In the genomic region with DNA sequence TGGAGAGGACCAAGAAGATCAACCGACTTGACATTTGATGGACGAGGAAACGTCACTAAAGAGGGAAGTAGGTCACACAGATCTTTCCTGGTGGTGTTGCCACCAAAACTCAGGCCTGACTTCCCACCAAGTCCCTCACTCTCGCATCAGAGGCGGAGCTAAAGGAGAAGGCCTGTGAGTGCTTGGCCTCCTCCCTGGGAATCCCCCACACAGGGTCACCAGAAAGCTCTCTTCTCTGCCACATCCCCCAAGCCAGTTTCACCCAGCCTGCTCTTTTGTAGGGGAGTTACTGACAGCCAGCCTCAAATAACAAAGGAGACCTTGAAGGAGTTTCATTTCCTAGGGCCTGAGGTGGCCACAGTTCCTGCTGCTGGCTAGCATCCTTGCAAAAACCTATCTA, we compare ENCODE assay signal across 27 mouse cellular contexts. TPM values are rescaled to one million over a fixed set of nuclear protein-coding genes. Genes with fewer than 3 reads are reported as not detected.
DNase-seq lines count a peak whose midpoint lies in the region; ATAC-seq lines count a peak whose summit lies in the region.
"Had no signal": no experiment of that assay in that cellular context is flagged by ENCODE, and none has a peak within 500 bp of the region (broad histone marks: within the 10 kb centered on the region; RNA-seq: fewer than 3 reads in every experiment).

No protein-coding gene starts in this region.

- H3K36me3 ChIP-seq in kidney, embryonic 14.5 days (ENCODE audit: control insufficient read depth, insufficient read depth, low read length), result no peaks in the 10 kb centered on the region
- H3K36me3 ChIP-seq: embryonic facial prominence, embryonic 12.5 days; limb, embryonic 13.5 days; liver, embryonic 13.5 days had no signal

- H3K9me3 ChIP-seq in kidney, embryonic 14.5 days (ENCODE audit: control insufficient read depth, low read length), result no peaks in the 10 kb centered on the region
- H3K9me3 ChIP-seq: embryonic facial prominence, embryonic 12.5 days; limb, embryonic 13.5 days; liver, embryonic 13.5 days had no signal

- no peak for ATAC-seq in kidney, embryonic 14.5 days (ENCODE audit: low FRiP score, low TSS enrichment)
- ATAC-seq in common myeloid progenitor, adult 5-6 weeks (replicated peaks; ENCODE audit: low read depth, poor library complexity, severe bottlenecking), result peak; percentile 44
- ATAC-seq in megakaryocyte progenitor cell, adult 5-6 weeks (replicated peaks; ENCODE audit: poor library complexity), result 0 out of 2 replicates have a peak, but pooled peaks have one; percentile 44
- ATAC-seq: activated CD4-positive, CD25-positive, alpha-beta regulatory T cell, adult 4 months; CD4-positive, CD25-positive, alpha-beta regulatory T cell, adult 4 months; forebrain, embryonic 14.5 days; hindbrain, embryonic 16.5 days; lung, postnatal 0 days had no signal

- H3K27me3 ChIP-seq in kidney, embryonic 14.5 days (ENCODE audit: control insufficient read depth, insufficient read depth, low read length), result no peaks in the 10 kb centered on the region
- H3K27me3 ChIP-seq: limb, embryonic 13.5 days had no signal

- no peak overlapping the region for H3K4me3 ChIP-seq in kidney, embryonic 14.5 days (ENCODE audit: low read length)
- H3K4me3 ChIP-seq: embryonic facial prominence, embryonic 12.5 days; limb, embryonic 13.5 days; liver, embryonic 13.5 days had no signal

- peaks cover 14% of the 10 kb centered on the region for H3K4me1 ChIP-seq in kidney, embryonic 14.5 days (ENCODE audit: control insufficient read depth, insufficient read depth, low read length)

- H3K4me2 ChIP-seq in kidney, embryonic 14.5 days (replicated peaks; ENCODE audit: low read depth, low read length), result no peak overlapping the region
- H3K4me2 ChIP-seq: embryonic facial prominence, embryonic 12.5 days; limb, embryonic 13.5 days; liver, embryonic 13.5 days had no signal

- peak overlapping the region; percentile 51 for H3K27ac ChIP-seq in kidney, embryonic 14.5 days (ENCODE audit: low read depth, low read length)
- H3K27ac ChIP-seq: embryonic facial prominence, embryonic 12.5 days; limb, embryonic 13.5 days; liver, embryonic 13.5 days; stomach, postnatal 0 days had no signal

- 67% methylated on average over 5 of the region's 5 CpGs for WGBS in kidney, embryonic 14.5 days

- 0 out of 2 replicates have a peak overlapping the region, but pooled peaks have one; percentile 7 for H3K9ac ChIP-seq in kidney, embryonic 14.5 days (ENCODE audit: low read depth, low read length)
- H3K9ac ChIP-seq: embryonic facial prominence, embryonic 12.5 days; limb, embryonic 13.5 days; liver, embryonic 13.5 days had no signal

- no peak for DNase-seq in kidney, adult 18-20 months
- peak; percentile 36 for DNase-seq in A20 (ENCODE audit: low read depth, low spot score)
- DNase-seq in heart, adult 9 months (ENCODE audit: low spot score in 2 of 2), result no peak
- no peak for DNase-seq in c-Kit-positive CD71-positive TER-119-positive erythroid progenitor cells, embryonic 14.5 days (ENCODE audit: low spot score)
- DNase-seq: adrenal gland, adult 2 months; adrenal gland, postnatal 36 days; cerebellum, adult 2 months; heart, postnatal 14 days; liver, embryonic 13.5 days; lung, adult 18-20 months; lung, postnatal 4 days; midbrain, embryonic 14.5 days; right cerebral cortex, adult 18-20 months; spleen, adult 18-20 months; thymus, adult 18-20 months; thymus, postnatal 36 days had no signal

RNA-seq across cellular contexts. Expression of gene Map3k14, which starts 48.1 kb away (rescaled TPM):
- 3.3 and 4.8 TPM in 2 replicates for polyA plus RNA-seq in kidney, embryonic 14.5 days (2014; fragmentation: Nextera tagmentation; extraction: Ambion mirVana)
- 3.7 and 18.4 TPM in 2 replicates for total RNA-seq in common myeloid progenitor, adult 5-6 weeks (2017)
- 4.5 and 4.8 TPM in 2 replicates for total RNA-seq in megakaryocyte progenitor cell, adult 5-6 weeks (2015)
- total RNA-seq in megakaryocyte progenitor cell, adult 5-6 weeks (2017), result 3.9 and 4.5 TPM in 2 replicates

RNA-seq across cellular contexts. Expression of gene Arhgap27, which starts 48.1 kb away (rescaled TPM):
- 11.7 and 15.6 TPM in 2 replicates for polyA plus RNA-seq in kidney, embryonic 14.5 days (2014; fragmentation: Nextera tagmentation; extraction: Ambion mirVana)
- total RNA-seq in common myeloid progenitor, adult 5-6 weeks (2017), result 8.2 and 13.7 TPM in 2 replicates
- total RNA-seq in megakaryocyte progenitor cell, adult 5-6 weeks (2015), result 10.8 and 14.2 TPM in 2 replicates
- total RNA-seq in megakaryocyte progenitor cell, adult 5-6 weeks (2017), result 11.2 and 11.5 TPM in 2 replicates
